Mouse (Mus musculus) B cell, adult 62 days (primary cell): Measurements from ENCODE around the gene Lysmd4. TPM values are rescaled to one million over a fixed set of nuclear protein-coding genes. Genes with fewer than 3 reads are reported as not detected.

Experiments
- total RNA-seq: library from RNA; stranded (reverse); gene quantifications from 4 replicates; pipeline ENCODE4 v1.2.4, GENCODE M21; 2023

Gene Lysmd4
- total RNA-seq = 4.6 to 7.0 TPM (median 6.0 TPM) in 4 replicates

GRCm38 (mm10) chr7:67222220-67222862, at the start of gene Lysmd4:
TSS of gene Lysmd4 (plus strand) at chr7:67222544.

Other genes starting within 250 kb of the Lysmd4 start
- gene Mef2a, start 150.3 kb downstream of the Lysmd4 start, total RNA-seq = 75.4 to 92.0 TPM (median 89.8 TPM) in 4 replicates